Mouse (Mus musculus): ENCODE measurements around the gene Gm8257. TPM values are rescaled to one million over a fixed set of nuclear protein-coding genes. Genes with fewer than 3 reads are reported as not detected.
"Not testable (repeated sequence)": the region's sequence is repeated elsewhere in the genome, so short reads cannot be mapped to it uniquely, and the experiment has no call there.

The Gm8257 gene
- polyA plus RNA-seq (2014; fragmentation: Nextera tagmentation; extraction: Ambion mirVana): not detected in 2 replicates

GRCm38 (mm10) chr14:44706356-44706755 is at the start of gene Gm8257:
TSS of gene Gm8257 (minus strand) at chr14:44706456.
- WGBS: 61% methylated on average over 3 of the region's 3 CpGs

GRCm38 (mm10) chr14:44750240-44750639 is 44.0 kb upstream of the Gm8257 start, which contains the start of gene Gm8267:
TSS of gene Gm8267 (minus strand) at chr14:44750340.
- Histone ChIP-seq H3K4me1 (ENCODE audit: insufficient read depth) (no peaks in the 10 kb centered on the region), H3K9me3 (ENCODE audit: low read depth, low read length) (no peaks in the 10 kb centered on the region), H3K9ac (no peak within 1 kb of the TSS), H3K36me3 (ENCODE audit: insufficient read depth) (no peaks in the 10 kb centered on the region), H3K4me2 (no peak within 1 kb of the TSS), H3K27ac (ENCODE audit: low read depth) (no peak within 1 kb of the TSS), H3K27me3 (ENCODE audit: insufficient read depth, low read length) (no peaks in the 10 kb centered on the region), H3K4me3 (ENCODE audit: low read depth, low read length) (no peak within 1 kb of the TSS)
- ATAC-seq (ENCODE audit: insufficient read depth): no peak
- no peak for TF ChIP-seq CTCF (IDR thresholded peaks at IDR 0.05; ENCODE audit: low read depth)
- WGBS: 70% methylated on average over 3 of the region's 3 CpGs
- DNase-seq: no peak

More at GRCm38 (mm10) chr14:44706356-44706755, at the start of gene Gm8257:
- not testable (repeated sequence) for H3K4me2 ChIP-seq; H3K4me3 ChIP-seq (ENCODE audit: low read depth, low read length); ATAC-seq (ENCODE audit: insufficient read depth); H3K27ac ChIP-seq (ENCODE audit: low read depth); H3K9me3 ChIP-seq (ENCODE audit: low read depth, low read length); H3K27me3 ChIP-seq (ENCODE audit: insufficient read depth, low read length); H3K9ac ChIP-seq; H3K36me3 ChIP-seq (ENCODE audit: insufficient read depth); DNase-seq; H3K4me1 ChIP-seq (ENCODE audit: insufficient read depth)

GRCm38 (mm10) chr14:44742789-44743188 is 36.5 kb upstream of the Gm8257 start:
- not testable (repeated sequence) for H3K9ac ChIP-seq; DNase-seq; H3K4me2 ChIP-seq; H3K9me3 ChIP-seq (ENCODE audit: low read depth, low read length); ATAC-seq (ENCODE audit: insufficient read depth); H3K36me3 ChIP-seq (ENCODE audit: insufficient read depth); H3K27ac ChIP-seq (ENCODE audit: low read depth); H3K27me3 ChIP-seq (ENCODE audit: insufficient read depth, low read length); H3K4me3 ChIP-seq (ENCODE audit: low read depth, low read length); H3K4me1 ChIP-seq (ENCODE audit: insufficient read depth)
- TF ChIP-seq CTCF (IDR thresholded peaks at IDR 0.05; ENCODE audit: low read depth): peak; percentile 30
- WGBS: 60% methylated on average over 1 of the region's 1 CpGs

- not testable (repeated sequence) for H3K4me2 ChIP-seq; H3K4me3 ChIP-seq (ENCODE audit: low read depth, low read length); ATAC-seq (ENCODE audit: insufficient read depth); H3K27ac ChIP-seq (ENCODE audit: low read depth); DNase-seq; H3K27me3 ChIP-seq (ENCODE audit: insufficient read depth, low read length); H3K4me1 ChIP-seq (ENCODE audit: insufficient read depth); H3K36me3 ChIP-seq (ENCODE audit: insufficient read depth); H3K9me3 ChIP-seq (ENCODE audit: low read depth, low read length); H3K9ac ChIP-seq
Measured at GRCm38 (mm10) chr14:44730711-44731110, 24.5 kb upstream of the Gm8257 start.

GRCm38 (mm10) chr14:44627737-44628136 is 78.5 kb downstream of the Gm8257 start, which contains the start of gene Gm5624:
TSS of gene Gm5624 (minus strand) at chr14:44627938.
- H3K9ac ChIP-seq; H3K9me3 ChIP-seq (ENCODE audit: low read depth, low read length); H3K27me3 ChIP-seq (ENCODE audit: insufficient read depth, low read length); ATAC-seq (ENCODE audit: insufficient read depth); H3K27ac ChIP-seq (ENCODE audit: low read depth); H3K4me2 ChIP-seq; DNase-seq; H3K4me3 ChIP-seq (ENCODE audit: low read depth, low read length); H3K4me1 ChIP-seq (ENCODE audit: insufficient read depth); H3K36me3 ChIP-seq (ENCODE audit: insufficient read depth): not testable (repeated sequence)
- 68% methylated on average over 4 of the region's 4 CpGs for WGBS

Other genes with a start within 250 kb of the Gm8257 start
- not detected in 2 replicates for gene BC061237, start 214.0 kb downstream of the Gm8257 start, polyA plus RNA-seq (2014; fragmentation: Nextera tagmentation; extraction: Ambion mirVana)
- not detected in 2 replicates for gene Gm17093, start 188.2 kb downstream of the Gm8257 start, polyA plus RNA-seq (2014; fragmentation: Nextera tagmentation; extraction: Ambion mirVana)
- not detected in 2 replicates for gene Gm8247, start 123.3 kb downstream of the Gm8257 start, polyA plus RNA-seq (2014; fragmentation: Nextera tagmentation; extraction: Ambion mirVana)
- gene Gm5624, start 78.5 kb downstream of the Gm8257 start, polyA plus RNA-seq (2014; fragmentation: Nextera tagmentation; extraction: Ambion mirVana): not detected in 2 replicates
- not detected in 2 replicates for gene Gm8267, start 43.9 kb upstream of the Gm8257 start, polyA plus RNA-seq (2014; fragmentation: Nextera tagmentation; extraction: Ambion mirVana)
- gene Ptgdr, start 152.9 kb upstream of the Gm8257 start, polyA plus RNA-seq (2014; fragmentation: Nextera tagmentation; extraction: Ambion mirVana): 0.07 and 0.09 TPM in 2 replicates

Data from lung, embryonic 14.5 days (tissue).